Mouse (Mus musculus): ENCODE measurements around the gene Theg. TPM values are rescaled to one million over a fixed set of nuclear protein-coding genes. Genes with fewer than 3 reads are reported as not detected.

Theg gene
- not detected in 2 replicates for polyA plus RNA-seq (2015; fragmentation: Nextera tagmentation; extraction: Ambion mirVana)

DNA sequence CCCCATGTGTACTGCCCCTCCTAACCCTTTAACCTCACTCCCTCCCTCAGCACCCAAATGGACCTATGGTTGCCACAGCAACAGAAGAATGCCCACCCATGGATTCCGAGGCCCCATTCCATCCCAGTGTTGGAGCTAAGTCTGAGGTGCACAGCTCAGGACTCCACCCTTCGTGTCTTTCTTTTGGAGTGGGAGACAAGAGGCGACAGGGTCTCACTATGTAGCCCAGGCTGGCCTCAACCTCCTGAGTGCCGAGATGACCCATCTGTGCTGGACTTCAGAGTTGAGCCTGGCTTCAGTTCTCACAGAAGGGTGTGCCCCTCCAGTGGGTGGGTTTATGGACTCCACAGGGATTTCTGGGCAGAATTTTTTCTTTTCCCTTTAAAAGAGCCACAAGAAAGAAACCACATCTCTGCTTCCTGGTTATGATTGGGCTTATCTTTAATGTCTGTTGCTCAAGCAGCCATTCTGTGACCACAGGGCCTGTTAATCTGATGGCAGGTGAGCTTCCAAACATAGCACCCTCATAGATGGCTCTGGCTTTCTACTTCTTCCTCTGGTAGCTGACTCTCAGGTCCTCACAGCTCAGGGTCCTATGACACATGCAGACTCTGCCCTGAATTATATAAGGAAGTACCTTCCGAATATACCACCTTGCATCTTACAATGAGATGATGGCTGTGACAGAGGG lies at the start of gene Theg:
TSS of gene Theg (minus strand) at position 271 of the 691 bp plus-strand sequence.
- DNase-seq (ENCODE audit: low spot score) = no peak

- no peak for DNase-seq (ENCODE audit: low spot score)
Measured at GRCm38 (mm10) chr10:79636287-79636686, 49.2 kb upstream of the Theg start.

DNA sequence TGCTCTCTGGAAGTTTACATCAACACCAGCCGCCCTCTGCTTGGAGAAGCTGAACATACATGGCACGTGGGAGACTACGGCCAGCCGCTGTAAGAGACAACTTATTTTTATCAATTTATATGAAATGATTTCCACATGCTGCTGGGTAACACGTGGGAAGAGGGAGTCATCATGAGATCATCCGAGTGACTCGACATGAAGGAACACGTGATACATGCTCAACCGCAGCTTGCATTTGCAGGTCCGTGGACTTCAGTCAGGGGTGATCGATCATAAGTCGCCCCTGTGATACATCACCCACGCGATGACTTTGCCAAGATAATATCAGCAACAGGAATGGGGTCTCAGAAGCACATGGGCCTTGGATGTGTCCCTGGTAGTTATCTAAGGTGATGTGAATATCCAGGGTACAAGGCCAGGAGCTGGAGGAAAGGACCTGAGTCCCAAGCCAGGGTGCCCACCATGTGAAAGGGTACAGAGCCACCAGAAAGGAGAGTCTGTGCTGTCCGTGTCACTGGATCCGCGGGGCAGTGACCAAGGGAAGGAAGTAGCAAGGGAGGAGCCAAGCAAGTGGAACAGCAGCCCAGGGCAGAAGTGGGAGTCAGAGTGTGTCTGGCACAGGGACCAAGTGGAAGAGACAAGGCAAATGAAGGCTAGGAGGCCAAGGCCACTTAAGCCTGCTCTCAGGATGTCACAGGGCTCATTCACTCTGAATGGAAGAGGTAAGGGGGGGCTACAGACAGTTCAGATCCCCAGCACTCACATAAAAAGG lies 46.1 kb upstream of the Theg start:
- DNase-seq (ENCODE audit: low spot score) = no peak

- DNase-seq (ENCODE audit: low spot score) = no peak
Measured at GRCm38 (mm10) chr10:79631432-79631831, 44.3 kb upstream of the Theg start.

- no peak for DNase-seq (ENCODE audit: low spot score)
Measured at GRCm38 (mm10) chr10:79628377-79628776, 41.2 kb upstream of the Theg start.

GRCm38 (mm10) chr10:79626156-79626555 lies 39.0 kb upstream of the Theg start:
- DNase-seq (ENCODE audit: low spot score) = no peak

DNA sequence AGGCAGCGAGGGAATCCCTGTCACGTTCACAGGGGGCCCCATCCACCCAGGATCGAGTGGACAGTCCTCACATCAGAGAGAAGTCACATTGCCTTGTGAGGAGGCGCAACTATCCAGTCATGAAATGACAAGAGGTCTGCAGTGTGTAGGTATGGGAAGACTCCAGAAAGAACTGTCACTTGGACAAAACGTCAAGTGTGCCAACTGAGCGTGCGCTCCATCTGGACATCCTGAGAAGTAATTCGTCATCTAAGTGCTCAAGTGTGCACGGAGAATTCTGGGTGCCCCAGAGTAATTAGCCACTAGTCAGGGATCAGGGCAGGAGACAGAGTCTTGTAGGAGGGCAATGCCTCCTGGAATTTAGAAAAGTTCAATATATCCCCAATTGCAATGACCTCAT lies 38.3 kb upstream of the Theg start:
- DNase-seq (ENCODE audit: low spot score) = no peak

- DNase-seq (ENCODE audit: low spot score) = no peak
Measured at GRCm38 (mm10) chr10:79623950-79624349, 36.8 kb upstream of the Theg start.

DNA sequence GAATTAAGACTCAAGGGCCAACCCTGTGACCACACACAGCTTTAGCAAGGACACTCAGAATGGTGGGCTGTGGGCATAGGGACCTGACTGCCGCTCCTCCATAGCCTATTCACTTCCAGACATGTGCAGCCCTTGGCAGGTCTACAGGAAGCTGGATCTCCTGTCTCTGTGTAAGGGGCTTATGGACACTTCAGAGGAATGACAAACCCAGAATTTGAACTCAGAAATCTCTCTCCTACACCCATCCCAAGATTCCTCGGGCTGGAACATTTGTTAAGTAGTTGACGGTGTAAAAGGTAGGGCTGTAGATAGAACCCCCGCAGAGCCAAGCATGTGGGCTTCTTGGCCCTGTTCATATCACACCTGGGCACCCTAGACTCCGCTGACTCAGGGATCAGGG lies 29.2 kb upstream of the Theg start:
- no peak for DNase-seq (ENCODE audit: low spot score)

GRCm38 (mm10) chr10:79615860-79616259 lies 28.7 kb upstream of the Theg start:
- no peak for DNase-seq (ENCODE audit: low spot score)

- no peak for DNase-seq (ENCODE audit: low spot score)
Measured at GRCm38 (mm10) chr10:79614305-79614643, 27.1 kb upstream of the Theg start.

DNA sequence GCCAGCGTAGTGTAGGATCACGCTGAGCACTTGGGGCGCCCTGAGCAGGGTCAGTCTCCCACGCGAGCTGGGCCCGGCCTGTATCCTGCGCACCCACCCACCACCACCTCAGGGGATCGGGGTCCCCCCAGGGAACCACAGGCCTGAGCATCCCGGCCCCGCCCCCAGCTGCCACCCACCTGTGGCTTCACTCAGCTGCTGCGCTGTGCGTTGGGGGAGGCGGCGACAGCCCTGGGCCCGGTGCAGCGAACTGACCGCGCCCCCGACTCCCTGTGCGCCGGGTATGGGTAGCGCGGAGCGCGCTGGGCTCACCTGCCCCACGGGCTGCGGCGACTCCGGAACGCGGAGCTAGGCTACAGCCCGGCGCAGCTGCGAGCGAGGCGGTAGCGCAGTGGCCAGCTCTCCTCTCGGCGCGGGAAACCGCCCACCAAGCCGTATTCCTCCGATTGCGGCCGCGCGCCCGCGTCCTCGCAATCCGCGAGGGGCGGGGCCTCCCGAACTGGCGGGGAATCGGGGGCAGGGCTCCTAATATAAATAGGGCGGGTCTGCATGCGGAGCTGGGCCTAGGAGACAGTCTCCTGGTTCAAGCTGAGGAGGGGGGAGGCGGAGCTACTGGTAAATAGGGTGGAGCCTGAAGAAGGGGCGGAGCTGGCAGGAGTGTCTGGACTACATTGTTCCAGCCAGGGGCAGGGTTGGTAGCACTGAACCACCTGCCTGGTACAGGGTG lies 26.6 kb upstream of the Theg start, which contains the start of gene C2cd4c:
TSS of gene C2cd4c (minus strand) at position 448 of the 727 bp plus-strand sequence.
- no peak for DNase-seq (ENCODE audit: low spot score)

DNA sequence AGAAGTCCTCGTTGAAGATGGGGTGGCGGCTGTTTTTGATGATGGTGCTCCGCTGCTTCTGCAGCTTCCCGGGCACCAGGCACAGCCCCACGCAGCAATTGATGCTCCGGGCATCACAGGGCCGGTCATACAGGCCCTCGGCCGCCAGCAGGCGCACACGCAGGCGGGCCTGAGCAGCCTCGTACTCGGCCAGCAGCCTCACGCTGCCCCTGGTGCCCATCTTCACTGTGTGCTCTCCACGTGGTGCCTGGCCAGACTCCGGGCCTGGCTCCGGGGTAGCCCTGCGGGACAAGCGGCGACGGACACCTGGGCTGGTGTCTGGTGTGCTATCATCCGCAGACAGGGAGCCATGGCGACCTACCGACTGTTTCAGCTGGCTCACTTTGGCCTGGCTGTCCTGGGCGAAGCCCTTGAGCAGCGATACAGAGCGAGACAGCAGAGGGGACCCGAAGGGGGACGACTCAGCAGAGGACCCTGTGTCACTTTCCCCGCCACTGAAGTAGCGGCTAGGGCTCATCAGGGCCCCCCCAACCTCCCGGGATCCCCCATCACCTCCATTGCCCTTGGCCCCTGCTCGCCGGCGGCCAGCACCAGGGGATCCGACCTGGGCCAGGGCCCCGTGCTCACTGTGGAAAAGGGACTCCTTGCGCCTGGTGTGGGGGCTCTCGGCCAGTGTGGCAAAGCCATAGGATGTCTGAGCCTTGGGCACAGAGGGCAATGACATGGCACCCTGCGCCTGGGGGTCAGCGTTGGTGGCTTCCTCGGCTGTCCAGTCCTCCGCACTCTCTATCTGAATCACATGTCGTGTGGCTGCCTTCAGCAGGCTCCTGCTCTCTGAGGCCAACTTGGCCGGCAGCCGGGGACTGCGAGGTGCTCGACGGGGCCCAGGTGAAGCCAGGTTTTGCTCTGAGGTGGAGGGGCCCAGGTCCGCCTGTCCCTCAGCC lies 25.3 kb upstream of the Theg start:
- DNase-seq (ENCODE audit: low spot score) = no peak

- DNase-seq (ENCODE audit: low spot score) = no peak
Measured at GRCm38 (mm10) chr10:79611296-79611695, 24.2 kb upstream of the Theg start.

GRCm38 (mm10) chr10:79609276-79609675 lies 22.1 kb upstream of the Theg start:
- DNase-seq (ENCODE audit: low spot score) = no peak

DNA sequence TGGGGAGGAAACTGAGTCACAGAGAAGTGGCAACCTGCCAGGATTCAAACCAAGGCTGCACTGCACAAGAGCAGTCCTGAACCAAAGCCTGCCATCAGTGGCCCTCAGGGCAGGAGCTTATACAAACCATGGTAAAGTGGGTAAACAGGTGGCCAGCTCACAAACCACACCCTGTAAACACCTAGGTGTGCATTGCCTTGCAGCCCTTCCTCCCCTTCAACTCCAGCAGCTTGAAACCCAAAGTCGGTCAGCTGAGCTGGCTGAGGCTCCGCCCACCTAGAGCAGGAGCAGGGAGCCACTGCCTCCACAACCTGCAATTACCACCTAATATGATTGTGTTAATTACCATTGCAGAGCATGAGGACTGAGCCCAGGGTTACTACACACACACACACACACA lies 20.8 kb upstream of the Theg start:
- no peak for DNase-seq (ENCODE audit: low spot score)

GRCm38 (mm10) chr10:79606537-79606936 lies 19.4 kb upstream of the Theg start:
- DNase-seq (ENCODE audit: low spot score) = no peak

DNA sequence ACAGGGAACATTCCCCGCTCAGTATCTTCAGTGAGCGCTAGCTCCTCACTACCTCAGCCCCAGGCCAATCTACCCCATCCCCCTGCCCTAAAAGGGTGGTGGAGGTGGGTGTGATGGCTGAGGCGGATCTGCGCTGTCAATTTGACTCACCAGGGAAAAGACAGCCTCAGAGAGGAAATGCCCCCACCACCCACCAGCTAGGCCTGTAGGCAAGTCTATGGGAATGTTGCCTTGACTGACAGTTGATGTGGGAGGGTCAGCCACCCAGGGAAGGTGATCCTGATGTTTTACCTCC lies 10.8 kb upstream of the Theg start:
- no peak for DNase-seq (ENCODE audit: low spot score)

- DNase-seq (ENCODE audit: low spot score) = no peak
Measured at GRCm38 (mm10) chr10:79597051-79597935, 10.2 kb upstream of the Theg start.

- no peak for DNase-seq (ENCODE audit: low spot score)
Measured at GRCm38 (mm10) chr10:79595590-79595929, 8.4 kb upstream of the Theg start.
